Mouse (Mus musculus) hindbrain, embryonic 11.5 days (tissue): ENCODE results near the gene Tas1r2. TPM values are rescaled to one million over a fixed set of nuclear protein-coding genes. Genes with fewer than 3 reads are reported as not detected.

Experiments used
- ATAC-seq: fragments of 200-750 bp; cut with Nextera tagmentation; 2 replicates; pipeline ENCODE4 v1.8.0; 2017; ENCODE audit warnings: mild to moderate bottlenecking, moderate TSS enrichment, moderate library complexity; ENCODE audit not compliant: low FRiP score
- DNase-seq: peaks from one replicate; pipeline ENCODE4 v3.0.0-alpha.2; 2015; ENCODE audit warnings: low spot score
- H3K27ac ChIP-seq: fragments of 300-500 bp; sonication (generic); 2 replicates; pipeline ENCODE4 v1.5.1; 2014; ENCODE audit warnings: mild to moderate bottlenecking, low read depth, low read length
- H3K27me3 ChIP-seq: fragments of 300-500 bp; sonication (generic); 2 replicates; pipeline ENCODE4 v1.6.1; 2014; ENCODE audit warnings: mild to moderate bottlenecking, low read length, moderate library complexity, mixed read lengths; ENCODE audit not compliant: control insufficient read depth, insufficient read depth
- H3K36me3 ChIP-seq: fragments of 300-500 bp; sonication (generic); 2 replicates; pipeline ENCODE4 v1.6.1; 2014; ENCODE audit warnings: mild to moderate bottlenecking, low read length, moderate library complexity, mixed read lengths; ENCODE audit not compliant: control insufficient read depth, insufficient read depth
- H3K4me1 ChIP-seq: fragments of 300-500 bp; sonication (generic); replicated peaks from 2 replicates; pipeline ENCODE4 v1.6.1; 2014; ENCODE audit warnings: low read length, mixed read lengths; ENCODE audit not compliant: control insufficient read depth, insufficient read depth
- H3K4me2 ChIP-seq: fragments of 300-500 bp; sonication (generic); replicated peaks from 2 replicates; pipeline ENCODE4 v1.6.1; 2014; ENCODE audit warnings: mild to moderate bottlenecking, low read depth, low read length
- H3K4me3 ChIP-seq: fragments of 300-500 bp; sonication (generic); 2 replicates; pipeline ENCODE4 v1.5.1; 2014; ENCODE audit warnings: low read depth, low read length
- H3K9ac ChIP-seq: fragments of 300-500 bp; sonication (generic); 2 replicates; pipeline ENCODE4 v1.6.1; 2014; ENCODE audit warnings: low read depth, low read length
- H3K9me3 ChIP-seq: fragments of 300-500 bp; sonication (generic); 2 replicates; pipeline ENCODE4 v1.6.1; 2016; ENCODE audit warnings: low read length; ENCODE audit not compliant: control insufficient read depth
- WGBS: fragments of 180-500 bp; shearing (Covaris S2); extraction: QIAGEN DNeasy Blood & Tissue Kit; methylation state at CpG from one replicate; pipeline ENCODE4 v1.1.7; 2014; 5-methylcytosine and 5-hydroxymethylcytosine counted together
- polyA plus RNA-seq: library from polyadenylated mRNA; unstranded; fragments of >200 nt; fragmentation: Nextera tagmentation; extraction: Ambion mirVana; gene quantifications from 2 replicates; pipeline ENCODE4 v1.2.1, GENCODE M21; 2014

Tas1r2 gene
- polyA plus RNA-seq, 1 experiment from 2014 or later = not detected

DNA sequence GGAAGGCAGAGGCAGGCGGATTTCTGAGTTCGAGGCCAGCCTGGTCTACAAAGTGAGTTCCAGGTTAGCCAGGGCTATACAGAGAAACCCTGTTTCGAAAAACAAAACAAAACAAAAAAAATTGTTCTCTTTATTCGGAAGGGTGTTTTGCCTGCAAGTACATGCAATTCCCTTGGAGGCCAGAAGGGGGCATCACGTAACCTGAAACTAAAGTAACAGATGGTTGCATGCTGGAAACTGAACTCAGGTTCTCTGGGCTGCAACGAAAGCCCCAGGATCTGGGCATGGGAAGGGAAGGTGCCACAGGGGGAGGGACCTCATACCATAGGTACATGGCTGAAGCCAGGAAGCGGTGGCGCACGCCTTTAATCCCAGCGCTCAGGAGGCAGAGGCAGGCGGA lies 50.1 kb downstream of the Tas1r2 start:
- Histone ChIP-seq H3K4me2 (no peak overlapping the region), H3K27ac (no peak overlapping the region), H3K4me1 (no peaks in the 10 kb centered on the region), H3K9me3 (no peaks in the 10 kb centered on the region), H3K27me3 (no peaks in the 10 kb centered on the region), H3K36me3 (no peaks in the 10 kb centered on the region), H3K4me3 (no peak overlapping the region), H3K9ac (no peak overlapping the region)
- WGBS = 81% methylated on average over 11 of the region's 11 CpGs
- ATAC-seq (no peak), DNase-seq (no peak)

GRCm38 (mm10) chr4:139705986-139706385 lies 52.6 kb downstream of the Tas1r2 start:
- H3K9ac ChIP-seq = no peak overlapping the region
- no peak overlapping the region for H3K4me2 ChIP-seq
- H3K36me3 ChIP-seq = no peaks in the 10 kb centered on the region
- no peaks in the 10 kb centered on the region for H3K9me3 ChIP-seq
- H3K4me1 ChIP-seq = peaks cover 3% of the 10 kb centered on the region; the same call in 1 of the 2 replicates
- H3K27me3 ChIP-seq = no peaks in the 10 kb centered on the region
- WGBS = 90% methylated on average over 5 of the region's 5 CpGs
- no peak overlapping the region for H3K27ac ChIP-seq
- ATAC-seq (no peak), DNase-seq (no peak)
- no peak overlapping the region for H3K4me3 ChIP-seq

DNA sequence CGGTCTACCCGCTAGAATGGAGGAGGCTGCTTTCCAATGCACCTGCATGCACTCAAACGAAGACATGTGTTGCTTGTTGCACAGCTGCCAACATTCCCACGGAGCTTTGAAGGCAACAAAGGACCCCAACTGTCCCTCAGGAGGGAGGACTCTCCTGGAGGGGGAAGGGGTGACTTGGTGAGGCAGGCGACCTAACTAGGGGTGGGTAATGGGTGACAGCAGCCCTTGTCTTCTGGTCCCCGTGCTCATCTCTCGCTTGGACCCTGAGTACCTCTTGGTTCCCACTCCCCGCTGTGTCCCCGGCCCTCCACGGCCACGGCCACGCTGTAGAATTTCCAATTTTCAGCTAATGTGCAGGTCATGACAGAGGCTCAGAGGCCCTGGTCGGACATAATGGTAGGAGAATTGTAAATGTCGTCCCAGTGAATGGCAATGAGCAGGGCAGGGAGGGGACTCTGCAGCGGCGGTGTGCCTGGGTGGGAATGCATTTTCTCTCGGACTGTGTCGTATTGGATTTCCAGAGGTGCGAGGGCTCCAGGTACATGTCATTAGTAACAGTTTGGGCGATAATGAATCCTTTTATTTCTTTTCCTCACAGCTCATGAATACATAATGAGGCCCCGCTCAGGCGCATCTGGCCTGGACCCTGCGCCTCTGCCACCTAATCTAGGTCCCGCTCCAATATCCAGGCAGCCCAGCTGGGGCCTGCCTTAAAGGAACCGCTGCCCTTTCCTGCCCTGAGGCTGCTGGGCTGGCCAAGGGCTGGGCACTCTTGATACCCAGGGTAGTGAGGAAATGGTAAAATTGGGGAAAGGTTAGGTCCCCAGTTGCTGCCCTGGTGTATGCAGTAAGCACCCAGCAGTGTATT lies 57.4 kb downstream of the Tas1r2 start:
- Histone ChIP-seq H3K9ac (no peak overlapping the region), H3K4me2 (no peak overlapping the region; the same call in 1 of the 2 replicates), H3K36me3 (no peaks in the 10 kb centered on the region), H3K27me3 (peaks cover 2% of the 10 kb centered on the region), H3K27ac (peak overlapping the region; percentile 12; the same call in 1 of the 2 replicates), H3K4me1 (peaks cover 3% of the 10 kb centered on the region; the same call in 1 of the 2 replicates), H3K9me3 (no peaks in the 10 kb centered on the region), H3K4me3 (no peak overlapping the region)
- WGBS = 35% methylated on average over 25 of the region's 25 CpGs
- DNase-seq (peak; percentile 42), ATAC-seq (peak; percentile 71)

GRCm38 (mm10) chr4:139715241-139715932 lies 62.0 kb downstream of the Tas1r2 start:
- H3K4me1 ChIP-seq = peaks cover 1% of the 10 kb centered on the region; the same call in 1 of the 2 replicates
- DNase-seq = no peak
- H3K27me3 ChIP-seq = peaks cover 2% of the 10 kb centered on the region
- no peak overlapping the region for H3K27ac ChIP-seq
- H3K9ac ChIP-seq = no peak overlapping the region
- H3K9me3 ChIP-seq = no peaks in the 10 kb centered on the region
- no peaks in the 10 kb centered on the region for H3K36me3 ChIP-seq
- H3K4me3 ChIP-seq = no peak overlapping the region
- no peak for ATAC-seq
- H3K4me2 ChIP-seq = no peak overlapping the region
- WGBS = 36% methylated on average over 13 of the region's 13 CpGs

DNA sequence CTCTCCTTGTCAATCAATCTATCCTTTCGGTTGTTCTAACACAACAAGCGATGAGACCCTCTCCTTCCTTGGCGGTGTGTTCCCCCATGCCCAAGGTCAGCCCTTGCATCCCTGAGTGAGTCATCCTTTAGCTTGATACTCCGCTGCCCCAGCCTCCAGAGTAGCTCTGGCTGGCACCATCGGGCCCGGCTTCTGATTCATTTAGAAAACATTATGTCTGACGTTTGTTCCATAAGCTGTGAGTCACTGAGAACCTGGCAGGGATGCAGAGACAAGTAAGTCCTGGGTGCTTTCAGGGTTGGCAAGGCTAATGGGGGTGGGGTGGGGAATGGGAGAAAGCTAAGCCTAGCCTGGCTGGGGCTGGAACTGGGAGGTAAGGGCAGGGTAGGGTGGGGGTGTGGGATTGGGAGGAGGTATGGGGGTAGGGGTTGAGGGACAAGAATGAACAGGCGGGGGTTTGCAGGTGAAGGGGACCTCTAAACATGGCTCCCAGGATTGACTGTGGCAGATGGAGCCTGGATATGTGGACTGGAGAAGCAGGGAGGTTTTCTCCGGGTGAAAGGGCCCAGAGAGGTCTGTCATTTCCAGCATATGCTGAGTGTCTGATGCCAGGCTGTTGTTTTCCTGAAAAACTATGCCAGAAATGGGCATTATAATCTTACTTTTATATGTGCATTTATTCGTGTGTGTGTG lies 63.3 kb downstream of the Tas1r2 start:
- Histone ChIP-seq H3K27ac (no peak overlapping the region), H3K9ac (no peak overlapping the region), H3K36me3 (no peaks in the 10 kb centered on the region), H3K4me2 (no peak overlapping the region), H3K4me3 (no peak overlapping the region), H3K4me1 (no peaks in the 10 kb centered on the region; the same call in 1 of the 2 replicates), H3K9me3 (no peaks in the 10 kb centered on the region), H3K27me3 (peaks cover 2% of the 10 kb centered on the region)
- WGBS = 85% methylated on average over 10 of the region's 10 CpGs
- ATAC-seq = no peak
- no peak for DNase-seq

DNA sequence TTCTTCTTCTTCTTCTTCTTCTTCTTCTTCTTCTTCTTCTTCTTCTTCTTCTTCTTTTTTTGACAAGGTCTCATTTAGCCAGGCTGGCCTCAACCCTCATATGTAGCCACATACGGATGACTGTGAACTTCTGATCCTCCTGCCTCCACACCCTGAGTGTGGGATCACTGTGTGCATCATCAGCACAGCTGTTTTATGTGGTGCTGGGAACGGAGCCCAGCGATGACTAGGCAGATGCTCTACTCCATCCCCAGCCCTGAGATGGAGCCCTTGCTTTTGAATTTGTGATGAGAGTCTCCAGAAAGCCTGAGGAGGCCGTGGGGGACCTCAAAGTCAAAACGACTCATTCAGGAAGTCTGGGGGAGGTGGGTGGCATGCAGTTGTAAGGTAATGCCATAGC lies 65.6 kb downstream of the Tas1r2 start:
- H3K4me3 ChIP-seq = no peak overlapping the region
- 83% methylated on average over 5 of the region's 5 CpGs for WGBS
- no peaks in the 10 kb centered on the region for H3K9me3 ChIP-seq
- H3K27ac ChIP-seq = no peak overlapping the region
- H3K4me2 ChIP-seq = no peak overlapping the region
- H3K27me3 ChIP-seq = peaks cover 2% of the 10 kb centered on the region; the same call in 1 of the 2 replicates
- no peak for DNase-seq
- H3K4me1 ChIP-seq = no peaks in the 10 kb centered on the region
- no peak overlapping the region for H3K9ac ChIP-seq
- H3K36me3 ChIP-seq = no peaks in the 10 kb centered on the region
- no peak for ATAC-seq

Other genes starting within 250 kb of the Tas1r2 start
- 3.3 and 4.8 TPM in 2 replicates for gene Iffo2, start 123.0 kb upstream of the Tas1r2 start, polyA plus RNA-seq
- gene Gm21969, start 50.4 kb upstream of the Tas1r2 start, polyA plus RNA-seq = not detected in 2 replicates
- gene Aldh4a1, start 30.7 kb upstream of the Tas1r2 start, polyA plus RNA-seq = 7.8 and 8.8 TPM in 2 replicates
- 2.2 and 2.7 TPM in 2 replicates for gene Pax7, start 180.0 kb downstream of the Tas1r2 start, polyA plus RNA-seq